Mouse (Mus musculus) gonadal fat pad, adult 2 months (tissue): ENCODE data around the gene Chm. TPM values are rescaled to one million over a fixed set of nuclear protein-coding genes. Genes with fewer than 3 reads are reported as not detected.
A peak's percentile ranks its signal among the peaks of the same experiment; 100 is the strongest.
"Not testable (repeated sequence)": the region's sequence is repeated elsewhere in the genome, so short reads cannot be mapped to it uniquely, and the experiment has no call there.

Experiments
- DNase-seq: peaks from one replicate; pipeline ENCODE4 v3.0.0-alpha.2; 2012; ENCODE audit warnings: low read depth
- polyA plus RNA-seq: library from polyadenylated mRNA; depleted of rRNA; stranded (reverse); fragments of >200 nt; gene quantifications from 2 replicates; pipeline ENCODE4 v1.2.3, GENCODE M21; 2012; rRNA removed

Chm gene
- polyA plus RNA-seq: 1.4 and 2.4 TPM in 2 replicates

DNA sequence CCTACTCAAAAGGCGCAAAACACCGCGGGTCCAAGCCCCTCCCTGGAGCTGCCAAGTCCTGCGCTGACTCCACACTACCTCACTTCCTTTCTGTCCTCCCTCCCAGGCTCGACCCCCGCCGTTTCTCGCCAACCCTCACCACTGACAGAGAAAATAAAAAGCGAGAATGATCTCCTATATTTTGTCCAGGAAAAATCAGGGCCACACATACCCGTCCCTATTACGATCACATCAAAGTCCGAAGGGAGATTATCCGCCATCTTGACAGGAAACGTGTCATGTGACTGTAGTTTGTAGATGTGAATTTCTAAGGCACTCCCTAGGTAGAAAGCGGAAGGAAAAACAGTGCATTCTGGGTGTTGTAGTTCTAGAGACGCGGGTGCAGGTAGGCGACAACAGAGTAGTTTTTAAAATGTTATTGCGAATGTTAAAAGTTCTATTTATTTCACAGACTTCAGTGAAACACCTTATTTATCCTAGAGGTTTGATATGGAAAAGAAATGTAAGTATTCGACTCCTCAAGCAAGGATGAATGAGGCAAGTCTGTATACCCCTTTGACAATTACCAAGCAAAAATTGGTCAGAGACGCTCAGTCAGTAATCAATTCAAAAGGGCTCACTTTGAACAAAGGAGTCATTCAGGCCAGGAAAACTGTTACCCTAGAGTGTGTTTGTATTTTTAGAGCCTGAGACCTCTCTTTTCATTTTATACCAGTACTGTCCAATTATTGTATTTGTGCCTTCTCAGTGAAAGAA, at the start of gene Chm:
Chm (minus strand) TSS at position 288 of the 756 bp plus-strand sequence.
- peak; percentile 34 for DNase-seq

DNA sequence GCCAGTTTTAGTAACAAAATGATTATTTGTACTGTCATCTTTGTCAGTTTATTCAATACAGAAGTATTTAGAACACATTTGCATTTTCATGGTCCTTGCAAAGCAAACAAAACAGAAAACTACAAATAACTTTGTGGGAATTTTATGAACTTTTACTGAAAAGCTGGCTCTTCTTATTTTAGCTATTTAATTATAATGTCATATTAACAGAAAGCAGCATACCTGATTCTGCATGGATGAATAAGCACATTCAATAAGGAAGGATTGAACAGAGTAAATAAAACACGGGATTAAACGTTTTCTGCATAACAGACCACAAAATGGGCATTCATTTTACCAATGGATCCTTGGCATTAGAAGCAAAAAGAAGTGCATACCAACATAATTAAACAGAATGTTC, 8.6 kb upstream of the Chm start:
- DNase-seq: no peak

GRCm38 (mm10) chrX:113184569-113185229, 618 bp downstream of the Chm start:
- no peak for DNase-seq

- not testable (repeated sequence) for DNase-seq
Measured at GRCm38 (mm10) chrX:113180856-113181255, 4.5 kb downstream of the Chm start.

- no peak for DNase-seq
Measured at GRCm38 (mm10) chrX:113172766-113173165, 12.6 kb downstream of the Chm start.

DNA sequence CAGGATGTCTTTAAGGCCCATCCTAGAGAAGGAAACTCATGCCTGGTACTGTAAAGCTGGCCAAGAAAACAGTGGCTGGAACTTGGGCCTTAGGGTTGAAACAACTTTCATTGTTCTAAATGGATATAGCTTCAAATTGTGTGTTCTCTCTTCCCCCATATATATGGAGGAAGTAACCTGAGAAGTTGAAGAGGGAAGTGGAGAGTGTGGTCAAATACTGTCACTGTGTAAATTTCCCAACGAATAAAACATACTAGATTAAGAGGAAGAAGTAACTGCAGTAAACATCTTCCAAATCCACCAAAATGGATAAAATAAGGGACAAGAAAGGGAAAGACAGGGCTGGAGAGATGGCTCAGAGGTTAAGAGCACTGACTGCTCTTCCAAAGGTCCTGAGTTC, 13.0 kb downstream of the Chm start:
- no peak for DNase-seq

- no peak for DNase-seq
Measured at GRCm38 (mm10) chrX:113160268-113160860, 25.0 kb downstream of the Chm start.

DNA sequence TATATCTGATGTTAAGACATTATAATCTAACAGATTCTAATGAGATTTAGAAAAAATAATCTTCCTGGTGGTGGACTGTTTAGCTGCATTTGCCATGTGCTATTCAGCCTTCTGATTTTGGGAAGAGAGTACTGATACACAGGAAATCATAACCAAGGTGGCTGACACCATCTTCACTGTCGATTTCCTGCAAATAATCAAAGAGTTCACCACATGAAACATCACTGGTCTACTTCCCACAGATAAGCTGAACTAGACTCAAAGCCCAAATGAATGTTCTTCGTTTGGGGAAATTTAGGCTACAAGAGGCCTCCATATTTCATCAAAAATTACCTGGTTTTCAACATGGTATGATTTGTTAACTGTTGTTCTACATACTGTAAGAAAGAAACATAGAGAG, 101.1 kb downstream of the Chm start:
- no peak for DNase-seq

GRCm38 (mm10) chrX:113076053-113076452, 109.3 kb downstream of the Chm start:
- DNase-seq: no peak

DNA sequence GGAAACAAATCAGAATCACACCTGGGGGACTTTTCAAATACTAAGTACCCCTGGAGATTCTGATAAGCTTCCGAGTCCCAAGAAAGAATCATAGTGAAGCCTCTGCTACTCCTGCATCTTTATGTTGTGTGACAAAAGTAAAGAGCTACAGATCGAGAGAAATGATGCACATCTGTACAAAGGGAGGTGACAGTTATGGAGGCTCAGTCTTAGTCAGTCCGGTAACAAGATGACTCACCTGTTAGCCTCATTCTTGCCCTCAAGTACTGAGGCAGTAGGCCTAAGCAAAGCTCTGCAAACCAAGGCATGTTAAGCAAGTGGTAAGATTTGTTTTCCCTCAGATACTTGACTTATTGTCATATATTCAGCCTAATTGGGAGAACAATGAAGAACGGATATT, 110.5 kb downstream of the Chm start:
- DNase-seq: no peak

DNA sequence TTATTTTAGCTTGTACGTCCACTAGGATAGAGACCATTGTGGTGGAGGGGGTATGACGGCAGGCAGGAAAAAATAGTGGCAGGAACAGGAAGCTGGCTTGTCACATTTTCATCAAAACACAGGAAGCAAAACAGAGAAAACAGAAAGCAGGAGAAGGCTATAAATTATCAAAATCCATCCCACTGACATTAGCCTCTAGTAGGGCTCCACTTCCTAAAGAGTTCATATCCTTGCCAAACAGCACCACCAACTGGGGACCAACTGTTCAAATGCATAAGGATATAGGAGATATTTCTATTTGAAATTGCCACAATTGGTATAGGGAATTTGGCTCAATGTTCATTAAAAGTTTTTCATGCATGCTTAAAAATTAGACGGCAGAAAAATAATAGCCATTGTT, 181.7 kb downstream of the Chm start:
- no peak for DNase-seq

GRCm38 (mm10) chrX:113002192-113002591, 183.1 kb downstream of the Chm start:
- no peak for DNase-seq

Other genes with a start within 250 kb of the Chm start
- 1.1 and 1.4 TPM in 2 replicates for gene Dach2, start 112.0 kb upstream of the Chm start, polyA plus RNA-seq